ENCODE assay signal across 8 mouse cellular contexts in genomic region chr11:69411073-69411535, GRCm38 (mm10). TPM values are rescaled to one million over a fixed set of nuclear protein-coding genes. Genes with fewer than 3 reads are reported as not detected.
DNase-seq lines count a peak whose midpoint lies in the region; ATAC-seq and TF ChIP-seq lines count a peak whose summit lies in the region.

No protein-coding gene starts in this region.

- peak overlapping the region; percentile 88 for H3K4me3 ChIP-seq in E14TG2a.4 (replicated peaks; ENCODE audit: low read length)
- H3K4me3 ChIP-seq in forebrain, embryonic 13.5 days, result peak overlapping the region; percentile 79

- H3K4me2 ChIP-seq in forebrain, embryonic 13.5 days, result peak overlapping the region; percentile 99

- no peaks in the 10 kb centered on the region for H3K9me3 ChIP-seq in E14TG2a.4 (ENCODE audit: low read length)
- no peaks in the 10 kb centered on the region for H3K9me3 ChIP-seq in forebrain, embryonic 13.5 days (replicated peaks)

- peaks cover 31% of the 10 kb centered on the region for H3K36me3 ChIP-seq in E14TG2a.4 (ENCODE audit: insufficient read depth, low read length)
- peaks cover 38% of the 10 kb centered on the region for H3K36me3 ChIP-seq in forebrain, embryonic 13.5 days (ENCODE audit: poor library complexity, severe bottlenecking)

- TF ChIP-seq CTCF in E14TG2a.4 (conservative IDR thresholded peaks at IDR 0.05; ENCODE audit: low read length), result no peak

- H3K9ac ChIP-seq in forebrain, embryonic 13.5 days, result peak overlapping the region; percentile 97

- H3K27ac ChIP-seq in forebrain, embryonic 13.5 days, result peak overlapping the region; percentile 99

- H3K4me1 ChIP-seq in E14TG2a.4 (replicated peaks; ENCODE audit: low read depth, low read length), result peaks cover 76% of the 10 kb centered on the region
- H3K4me1 ChIP-seq in forebrain, embryonic 13.5 days, result peaks cover 54% of the 10 kb centered on the region

- peaks cover 8% of the 10 kb centered on the region for H3K27me3 ChIP-seq in E14TG2a.4 (ENCODE audit: insufficient read depth, low read length)
- H3K27me3 ChIP-seq in forebrain, embryonic 13.5 days, result no peaks in the 10 kb centered on the region

- WGBS in forebrain, embryonic 13.5 days, result under 1% methylated on average over 26 of the region's 26 CpGs

- peak; percentile 97 to 98 for DNase-seq in heart, postnatal 10 days
- peak; percentile 95 for DNase-seq in layer of hippocampus, adult 11-12 months (ENCODE audit: low spot score)
- DNase-seq in lung, adult 18-20 months, result peak; percentile 93 to 94
- DNase-seq in thymus, adult 18-20 months, result peak; percentile 81 to 88

- intact Hi-C loops in heart, postnatal 10 days (cut with DNase I), result loop anchor here (2.0 to 10.0 kb wide), 2 partner anchors 14 to 316 kb away; partner anchors contain the start of gene Per1

- 0 out of 2 replicates have a peak, but pooled peaks have one; percentile 3 for ATAC-seq in cerebellum, adult (ENCODE audit: insufficient number of reproducible peaks, low FRiP score, low TSS enrichment)
- peak; percentile 48 for ATAC-seq in forebrain, embryonic 13.5 days
- ATAC-seq in neutrophil, adult 5-6 weeks (ENCODE audit: extremely low read depth, insufficient number of reproducible peaks, low FRiP score, poor library complexity, severe bottlenecking), result peak; percentile 9; the same call in 1 of the 2 replicates

RNA-seq across cellular contexts. Expression of gene Kdm6b, which starts 2.4 kb away (rescaled TPM):
- 55.4 and 59.3 TPM in 2 replicates for polyA plus RNA-seq in forebrain, embryonic 13.5 days (2015; fragmentation: Nextera tagmentation; extraction: Ambion mirVana)
- 10 to 100 TPM; 48.3 to 52.2 TPM for total RNA-seq in heart, postnatal 10 days (2021)
- 18.4 and 23.8 TPM in 2 replicates for total RNA-seq in neutrophil, adult 5-6 weeks (2017)

RNA-seq across cellular contexts. Expression of gene Tmem88, which starts 13.1 kb away (rescaled TPM):
- polyA plus RNA-seq in forebrain, embryonic 13.5 days (2015; fragmentation: Nextera tagmentation; extraction: Ambion mirVana), result 6.3 and 6.6 TPM in 2 replicates
- total RNA-seq in heart, postnatal 10 days (2021), result 10 to 100 TPM; 53.3 to 54.0 TPM
- 2.7 and 3.3 TPM in 2 replicates for total RNA-seq in neutrophil, adult 5-6 weeks (2017)

RNA-seq across cellular contexts. Expression of gene Cyb5d1, which starts 15.7 kb away (rescaled TPM):
- 45.9 and 48.6 TPM in 2 replicates for polyA plus RNA-seq in forebrain, embryonic 13.5 days (2015; fragmentation: Nextera tagmentation; extraction: Ambion mirVana)
- 10 to 100 TPM; 27.5 to 30.2 TPM for total RNA-seq in heart, postnatal 10 days (2021)
- 53.2 and 64.2 TPM in 2 replicates for total RNA-seq in neutrophil, adult 5-6 weeks (2017)

RNA-seq across cellular contexts. Expression of gene Naa38, which starts 15.8 kb away (rescaled TPM):
- polyA plus RNA-seq in forebrain, embryonic 13.5 days (2015; fragmentation: Nextera tagmentation; extraction: Ambion mirVana), result 100.0 and 108 TPM in 2 replicates
- 10 to 100 TPM; 94.1 to 95.0 TPM for total RNA-seq in heart, postnatal 10 days (2021)
- 34.1 and 39.9 TPM in 2 replicates for total RNA-seq in neutrophil, adult 5-6 weeks (2017)

RNA-seq across cellular contexts. Expression of gene Chd3, which starts 41.9 kb away (rescaled TPM):
- 104 and 106 TPM in 2 replicates for polyA plus RNA-seq in forebrain, embryonic 13.5 days (2015; fragmentation: Nextera tagmentation; extraction: Ambion mirVana)
- 10 to 100 TPM; 62.0 to 66.7 TPM for total RNA-seq in heart, postnatal 10 days (2021)
- total RNA-seq in neutrophil, adult 5-6 weeks (2017), result 152 and 159 TPM in 2 replicates

Comparison
In these comparisons a context has a peak if more than half of its experiments do, and no peak if none do; other contexts are left out.
1. Peak in every context shown above with its lines: DNase-seq, ATAC-seq, H3K4me3 ChIP-seq and H3K27ac ChIP-seq.
2. RNA of gene Tmem88, which starts 13.1 kb away (total RNA-seq): 53.3 to 54.0 TPM in heart, postnatal 10 days; 2.7 to 3.3 TPM in neutrophil, adult 5-6 weeks; every median in the first group is over 10 times any median in the second.